Mouse (Mus musculus) midbrain, embryonic 13.5 days (tissue): ENCODE measurements around the gene Slamf9. TPM values are rescaled to one million over a fixed set of nuclear protein-coding genes. Genes with fewer than 3 reads are reported as not detected.
A peak's percentile ranks its signal among the peaks of the same experiment; 100 is the strongest.

Source experiments
- ATAC-seq: fragments of 200-750 bp; cut with Nextera tagmentation; 2 replicates; pipeline ENCODE4 v1.8.0; 2017; ENCODE audit warnings: mild to moderate bottlenecking, moderate TSS enrichment, moderate library complexity
- H3K27ac ChIP-seq: fragments of 300-500 bp; sonication (generic); 2 replicates; pipeline ENCODE4 v1.5.1; 2015; ENCODE audit warnings: inconsistent platforms, mild to moderate bottlenecking, moderate library complexity
- H3K27me3 ChIP-seq: fragments of 300-500 bp; sonication (generic); 2 replicates; pipeline ENCODE4 v1.6.1; 2015; ENCODE audit warnings: mild to moderate bottlenecking, inconsistent platforms
- H3K36me3 ChIP-seq: fragments of 300-500 bp; sonication (generic); 2 replicates; pipeline ENCODE4 v1.6.1; 2015; ENCODE audit warnings: mild to moderate bottlenecking, inconsistent platforms
- H3K4me1 ChIP-seq: fragments of 300-500 bp; sonication (generic); replicated peaks from 2 replicates; pipeline ENCODE4 v1.6.1; 2015; ENCODE audit warnings: inconsistent platforms
- H3K4me2 ChIP-seq: fragments of 300-500 bp; sonication (generic); replicated peaks from 2 replicates; pipeline ENCODE4 v1.6.1; 2015; ENCODE audit warnings: moderate library complexity, mild to moderate bottlenecking, inconsistent platforms
- H3K4me3 ChIP-seq: fragments of 300-500 bp; sonication (generic); replicated peaks from 2 replicates; pipeline ENCODE4 v1.5.1; 2015; ENCODE audit warnings: mild to moderate bottlenecking, inconsistent platforms
- H3K9ac ChIP-seq: fragments of 300-500 bp; sonication (generic); replicated peaks from 2 replicates; pipeline ENCODE4 v1.6.1; 2015; ENCODE audit warnings: mild to moderate bottlenecking, inconsistent platforms
- H3K9me3 ChIP-seq: fragments of 300-500 bp; sonication (generic); 2 replicates; pipeline ENCODE4 v1.6.1; 2016; ENCODE audit warnings: mild to moderate bottlenecking, inconsistent platforms
- WGBS: fragments of 180-500 bp; shearing (Covaris S2); methylation state at CpG from one replicate; pipeline ENCODE4 v1.1.7; 2015; 5-methylcytosine and 5-hydroxymethylcytosine counted together
- polyA plus RNA-seq: library from polyadenylated mRNA; unstranded; fragments of >200 nt; fragmentation: Nextera tagmentation; extraction: Ambion mirVana; gene quantifications from 2 replicates; pipeline ENCODE4 v1.2.1, GENCODE M21; 2015

Gene Slamf9
- polyA plus RNA-seq, 1 experiment from 2014 or later, result 0.31 TPM

DNA sequence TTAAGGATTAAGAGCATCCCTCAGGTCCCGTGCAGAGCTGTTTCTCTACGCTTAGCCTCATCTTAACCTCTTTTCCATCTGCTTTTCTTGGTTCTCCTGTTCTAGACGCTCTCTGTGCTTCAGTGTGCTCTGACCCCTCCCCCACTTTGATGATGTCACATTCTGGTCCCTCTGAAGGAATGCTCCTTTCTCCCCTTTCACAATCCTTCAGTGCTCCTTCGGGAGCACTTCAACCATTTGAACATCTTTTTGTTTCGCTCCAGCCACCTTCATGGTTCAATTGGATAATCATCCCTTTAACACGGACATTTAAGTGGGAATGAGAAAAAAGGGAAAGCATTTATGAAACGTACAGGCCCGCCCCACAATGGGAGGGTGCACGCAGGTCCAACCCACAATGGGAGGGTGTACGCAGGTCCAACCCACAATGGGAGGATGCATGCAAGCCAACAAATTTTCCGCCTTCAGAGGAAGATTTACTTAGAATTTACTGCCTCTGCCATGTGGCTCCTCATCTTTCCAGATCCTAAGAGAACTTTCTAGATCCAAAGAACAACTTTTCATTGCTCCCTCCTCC, 6.8 kb upstream of the Slamf9 start:
- no peaks in the 10 kb centered on the region for H3K27me3 ChIP-seq
- no peaks in the 10 kb centered on the region for H3K4me1 ChIP-seq
- no peak overlapping the region for H3K4me3 ChIP-seq
- H3K27ac ChIP-seq, result no peak overlapping the region
- H3K4me2 ChIP-seq, result no peak overlapping the region
- no peak overlapping the region for H3K9ac ChIP-seq
- no peaks in the 10 kb centered on the region for H3K36me3 ChIP-seq
- 69% methylated on average over 11 of the region's 11 CpGs for WGBS
- no peak for ATAC-seq
- H3K9me3 ChIP-seq, result no peaks in the 10 kb centered on the region

GRCm38 (mm10) chr1:172469373-172469772, 5.8 kb upstream of the Slamf9 start:
- no peaks in the 10 kb centered on the region for H3K4me1 ChIP-seq
- H3K9me3 ChIP-seq, result no peaks in the 10 kb centered on the region
- no peak for ATAC-seq
- no peaks in the 10 kb centered on the region for H3K36me3 ChIP-seq
- no peak overlapping the region for H3K27ac ChIP-seq
- no peak overlapping the region for H3K4me3 ChIP-seq
- no peak overlapping the region for H3K4me2 ChIP-seq
- no peak overlapping the region for H3K9ac ChIP-seq
- 92% methylated on average over 5 of the region's 5 CpGs for WGBS
- no peaks in the 10 kb centered on the region for H3K27me3 ChIP-seq

GRCm38 (mm10) chr1:172469810-172470448, 5.2 kb upstream of the Slamf9 start:
- no peak for ATAC-seq
- Histone ChIP-seq H3K9me3 (no peaks in the 10 kb centered on the region), H3K4me1 (no peaks in the 10 kb centered on the region), H3K27ac (no peak overlapping the region), H3K4me2 (no peak overlapping the region), H3K36me3 (no peaks in the 10 kb centered on the region), H3K27me3 (no peaks in the 10 kb centered on the region), H3K9ac (no peak overlapping the region), H3K4me3 (no peak overlapping the region)
- 73% methylated on average over 8 of the region's 8 CpGs for WGBS

- H3K4me1 ChIP-seq, result no peaks in the 10 kb centered on the region
- no peaks in the 10 kb centered on the region for H3K27me3 ChIP-seq
- H3K9ac ChIP-seq, result no peak overlapping the region
- H3K36me3 ChIP-seq, result no peaks in the 10 kb centered on the region
- H3K9me3 ChIP-seq, result no peaks in the 10 kb centered on the region
- ATAC-seq, result no peak
- no peak overlapping the region for H3K27ac ChIP-seq
- H3K4me3 ChIP-seq, result no peak overlapping the region
- no peak overlapping the region for H3K4me2 ChIP-seq
These were observed 2.2 kb upstream of the Slamf9 start for GRCm38 (mm10) chr1:172472909-172473308.

- H3K27me3 ChIP-seq, result no peaks in the 10 kb centered on the region
- WGBS, result 83% methylated on average over 3 of the region's 3 CpGs
- no peaks in the 10 kb centered on the region for H3K4me1 ChIP-seq
- ATAC-seq, result no peak
- H3K4me3 ChIP-seq, result no peak overlapping the region
- H3K9me3 ChIP-seq, result no peaks in the 10 kb centered on the region
- no peaks in the 10 kb centered on the region for H3K36me3 ChIP-seq
- H3K9ac ChIP-seq, result no peak overlapping the region
- no peak overlapping the region for H3K27ac ChIP-seq
- H3K4me2 ChIP-seq, result no peak overlapping the region
These were observed 962 bp upstream of the Slamf9 start for GRCm38 (mm10) chr1:172474196-172474595.

- Histone ChIP-seq H3K27me3 (peaks cover 9% of the 10 kb centered on the region; the same call in 1 of the 2 replicates), H3K4me2 (no peak overlapping the region), H3K27ac (no peak overlapping the region), H3K36me3 (no peaks in the 10 kb centered on the region), H3K4me3 (no peak overlapping the region), H3K9me3 (no peaks in the 10 kb centered on the region), H3K9ac (no peak overlapping the region), H3K4me1 (peaks cover 12% of the 10 kb centered on the region)
- WGBS, result 86% methylated on average over 5 of the region's 5 CpGs
- no peak for ATAC-seq
These were observed 2.9 kb downstream of the Slamf9 start for GRCm38 (mm10) chr1:172478020-172478419.

- no peak overlapping the region for H3K9ac ChIP-seq
- no peak for ATAC-seq
- H3K36me3 ChIP-seq, result no peaks in the 10 kb centered on the region
- H3K27ac ChIP-seq, result no peak overlapping the region
- 96% methylated on average over 4 of the region's 4 CpGs for WGBS
- H3K4me3 ChIP-seq, result no peak overlapping the region
- H3K4me2 ChIP-seq, result no peak overlapping the region
- no peaks in the 10 kb centered on the region for H3K9me3 ChIP-seq
- peaks cover 9% of the 10 kb centered on the region; the same call in 1 of the 2 replicates for H3K27me3 ChIP-seq
- H3K4me1 ChIP-seq, result peaks cover 35% of the 10 kb centered on the region
These were observed 5.2 kb downstream of the Slamf9 start for GRCm38 (mm10) chr1:172480376-172480775.

DNA sequence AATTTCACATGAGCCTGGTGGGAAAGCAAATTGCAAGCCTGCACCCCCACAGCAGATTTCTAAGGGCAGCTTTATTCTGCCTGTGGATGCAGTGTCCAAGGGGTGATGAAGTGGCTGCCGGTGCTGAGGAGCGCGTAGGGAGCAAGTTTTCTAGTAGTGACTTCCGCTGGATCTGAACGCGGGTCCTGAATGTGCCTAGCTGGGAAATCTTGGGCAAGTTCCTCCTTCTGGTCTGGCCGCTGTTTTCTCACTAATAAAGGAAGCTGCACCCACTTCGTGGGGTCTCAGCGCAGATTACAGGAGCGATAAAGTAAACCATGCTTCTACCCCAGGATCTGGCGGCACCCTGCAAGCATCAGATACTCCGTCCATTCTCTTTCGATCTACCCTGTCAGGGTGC, 6.0 kb downstream of the Slamf9 start:
- Histone ChIP-seq H3K27me3 (peaks cover 9% of the 10 kb centered on the region; the same call in 1 of the 2 replicates), H3K9me3 (no peaks in the 10 kb centered on the region), H3K36me3 (no peaks in the 10 kb centered on the region), H3K4me1 (peaks cover 43% of the 10 kb centered on the region), H3K27ac (no peak overlapping the region), H3K4me3 (peak overlapping the region; percentile 72), H3K9ac (peak overlapping the region; percentile 85; the same call in 1 of the 2 replicates), H3K4me2 (peak overlapping the region; percentile 97)
- no peak for ATAC-seq
- 19% methylated on average over 13 of the region's 13 CpGs for WGBS

GRCm38 (mm10) chr1:172481540-172482280, 6.6 kb downstream of the Slamf9 start, which contains the start of gene Igsf9:
Gene Igsf9, plus strand, starts transcription at chr1:172481788.
- H3K4me3 ChIP-seq, result peak within 1 kb of the TSS; percentile 72
- no peaks in the 10 kb centered on the region for H3K9me3 ChIP-seq
- peak within 1 kb of the TSS; percentile 85 for H3K9ac ChIP-seq
- peaks cover 9% of the 10 kb centered on the region; the same call in 1 of the 2 replicates for H3K27me3 ChIP-seq
- H3K27ac ChIP-seq, result peak within 1 kb of the TSS; percentile 77
- ATAC-seq, result peak; percentile 96
- no peaks in the 10 kb centered on the region for H3K36me3 ChIP-seq
- H3K4me1 ChIP-seq, result peaks cover 49% of the 10 kb centered on the region
- H3K4me2 ChIP-seq, result peak within 1 kb of the TSS; percentile 97
- under 1% methylated on average over 38 of the region's 38 CpGs for WGBS

DNA sequence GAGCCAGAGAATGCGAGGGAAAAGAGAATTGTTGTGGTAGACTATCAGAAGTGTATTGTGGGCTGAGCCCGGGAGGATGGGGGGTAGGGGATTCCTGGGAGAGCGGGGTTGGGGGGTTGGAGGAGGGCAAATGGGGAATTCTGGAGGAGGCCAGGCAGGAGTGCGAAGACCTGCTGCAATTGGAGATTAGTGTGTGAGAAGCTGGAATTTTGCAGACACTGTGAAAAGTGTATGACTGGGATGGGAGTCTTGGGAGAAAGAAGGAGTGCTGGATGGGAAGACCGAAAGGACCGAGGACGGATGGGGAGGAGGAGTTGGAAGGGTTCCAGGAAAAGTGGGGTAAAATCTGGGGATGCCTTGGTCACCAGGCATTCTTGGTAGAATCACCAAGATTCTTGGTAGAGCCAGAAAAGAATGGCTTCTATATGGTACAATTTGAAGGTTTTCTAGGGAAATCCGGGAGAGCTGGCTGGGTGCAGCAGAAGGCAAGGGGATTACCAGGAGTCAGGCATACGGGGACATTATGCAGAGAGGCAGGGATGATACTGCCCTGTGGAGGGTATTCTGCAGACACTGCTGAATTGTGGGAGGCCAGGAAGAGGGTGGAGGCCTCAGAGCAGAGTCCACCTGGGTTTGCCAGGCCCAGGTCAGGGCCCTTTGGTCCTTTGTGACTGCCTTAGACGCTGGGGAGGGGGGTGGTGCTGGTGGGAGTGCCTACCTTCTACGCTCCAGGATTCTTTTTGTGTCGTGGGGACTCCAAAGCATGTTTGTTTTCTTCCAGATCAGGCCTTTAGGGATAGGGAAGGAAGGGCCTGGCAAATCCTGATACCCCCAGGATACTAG, 7.6 kb downstream of the Slamf9 start:
- H3K9me3 ChIP-seq, result no peaks in the 10 kb centered on the region
- peak overlapping the region; percentile 85 for H3K9ac ChIP-seq
- peak overlapping the region; percentile 97 for H3K4me2 ChIP-seq
- peak overlapping the region; percentile 72 for H3K4me3 ChIP-seq
- H3K36me3 ChIP-seq, result peaks cover 6% of the 10 kb centered on the region
- peak; percentile 13 for ATAC-seq
- peak overlapping the region; percentile 77 for H3K27ac ChIP-seq
- under 1% methylated on average over 12 of the region's 12 CpGs for WGBS
- peaks cover 59% of the 10 kb centered on the region for H3K4me1 ChIP-seq
- H3K27me3 ChIP-seq, result peaks cover 9% of the 10 kb centered on the region; the same call in 1 of the 2 replicates

DNA sequence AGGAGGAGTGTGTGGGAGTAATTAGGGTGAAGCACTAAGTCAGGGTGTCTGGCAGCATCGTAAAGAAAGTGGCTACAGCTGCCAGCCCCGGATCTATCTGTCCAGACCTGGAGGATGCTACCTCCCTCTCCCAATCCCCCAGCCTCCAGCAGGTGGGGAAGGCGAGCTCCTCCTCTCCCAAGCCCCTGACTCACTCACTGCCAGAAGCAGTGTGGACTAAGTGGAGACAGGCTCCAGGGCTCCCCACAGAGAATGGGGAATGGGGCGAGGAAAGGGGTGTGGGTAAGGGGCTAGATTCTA, 8.2 kb downstream of the Slamf9 start:
- peak; percentile 8; the same call in 1 of the 2 replicates for ATAC-seq
- Histone ChIP-seq H3K9me3 (no peaks in the 10 kb centered on the region), H3K27ac (peak overlapping the region; percentile 77), H3K4me1 (peaks cover 65% of the 10 kb centered on the region), H3K4me2 (peak overlapping the region; percentile 97), H3K27me3 (peaks cover 9% of the 10 kb centered on the region; the same call in 1 of the 2 replicates), H3K36me3 (peaks cover 12% of the 10 kb centered on the region), H3K4me3 (peak overlapping the region; percentile 72), H3K9ac (peak overlapping the region; percentile 85)
- 12% methylated on average over 4 of the region's 4 CpGs for whole genome bisulfite sequencing
